Mouse (Mus musculus): ENCODE data around the gene Doxl2.

GRCm38 (mm10) chr6:48954946-48955345 is 19.8 kb upstream of the Doxl2 start:
- no peak for TF ChIP-seq CTCF (IDR thresholded peaks at IDR 0.05; ENCODE audit: borderline replicate concordance, insufficient read depth, low read length)
- no peak for TF ChIP-seq POLR2A (IDR thresholded peaks at IDR 0.05; ENCODE audit: low read depth, low read length)
